Mouse (Mus musculus) kidney, adult 2 months (tissue): ENCODE results near the gene Gramd1c.

Source experiments
- CTCF ChIP-seq: fragments of 200-500 bp; conservative IDR thresholded peaks from 2 replicates; pipeline ENCODE4 v1.5.1; 2011; ENCODE audit warnings: low read depth, mild to moderate bottlenecking, control low read depth, low read length, moderate library complexity, mixed read lengths; ENCODE audit not compliant: insufficient read depth, insufficient read length
- POLR2A ChIP-seq: fragments of 200-500 bp; IDR thresholded peaks from one replicate; pipeline ENCODE4 v1.6.1; 2011; ENCODE audit warnings: low read depth, low read length, control low read depth

DNA sequence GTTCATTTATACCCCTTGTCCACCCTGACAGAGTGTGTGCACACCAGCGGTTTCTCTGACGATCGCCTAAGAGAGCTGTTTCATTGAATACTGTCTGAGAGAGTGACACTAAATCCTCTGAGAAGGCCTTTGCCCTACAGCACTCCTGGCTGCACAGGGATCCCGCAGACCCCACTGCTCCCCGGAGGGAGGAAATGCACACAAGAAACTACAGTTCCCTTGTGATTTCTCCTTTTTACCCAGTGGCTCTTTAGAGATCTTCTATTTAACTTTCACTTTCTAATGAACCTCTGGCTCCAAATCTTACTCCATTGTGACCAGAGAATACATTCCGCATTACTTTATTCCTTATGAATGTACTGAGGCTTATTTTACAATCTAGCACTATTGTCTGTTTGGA lies 36.9 kb downstream of the Gramd1c start:
- TF ChIP-seq CTCF (no peak), POLR2A (no peak)
